Mouse (Mus musculus): ENCODE results near the gene Nt5e. TPM values are rescaled to one million over a fixed set of nuclear protein-coding genes. Genes with fewer than 3 reads are reported as not detected.
A peak's percentile ranks its signal among the peaks of the same experiment; 100 is the strongest.

The Nt5e gene
- polyA plus RNA-seq, 1 experiment from 2014 or later, result 1.5 TPM

DNA sequence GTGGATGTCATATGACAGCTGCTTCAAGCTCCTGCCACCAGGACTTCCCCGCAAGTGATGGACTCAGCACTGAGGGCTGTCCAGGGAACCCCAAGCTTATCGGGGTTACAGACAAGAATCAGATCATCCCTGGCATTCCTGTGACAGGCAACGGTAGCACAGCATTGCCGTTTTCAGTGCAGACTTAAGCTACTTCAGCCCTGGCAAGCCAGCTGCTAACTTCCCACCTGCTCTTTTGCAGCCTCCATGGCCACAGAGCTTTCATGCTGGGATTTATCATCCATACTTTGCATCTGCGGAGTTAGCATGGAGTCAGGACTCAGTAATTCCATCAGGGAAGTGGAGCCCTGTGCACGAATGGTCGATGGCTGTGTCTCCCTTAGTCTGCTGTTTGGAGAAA is 26.5 kb downstream of the Nt5e start:
- Histone ChIP-seq H3K9me3 (replicated peaks; ENCODE audit: control insufficient read depth, low read length, poor library complexity, severe bottlenecking) (no peaks in the 10 kb centered on the region), H3K4me1 (ENCODE audit: control insufficient read depth, insufficient read depth, low read length) (peaks cover 5% of the 10 kb centered on the region; the same call in 1 of the 2 replicates), H3K27me3 (ENCODE audit: control insufficient read depth, insufficient read depth, low read depth, low read length) (no peaks in the 10 kb centered on the region), H3K27ac (ENCODE audit: low read length) (no peak overlapping the region), H3K4me2 (ENCODE audit: low read length) (no peak overlapping the region), H3K9ac (ENCODE audit: low read depth, low read length) (no peak overlapping the region), H3K4me3 (ENCODE audit: low read depth, low read length) (no peak overlapping the region), H3K36me3 (ENCODE audit: control insufficient read depth, insufficient read depth, low read length) (no peaks in the 10 kb centered on the region)
- no peak for ATAC-seq
- 87% methylated on average over 7 of the region's 7 CpGs for whole genome bisulfite sequencing

DNA sequence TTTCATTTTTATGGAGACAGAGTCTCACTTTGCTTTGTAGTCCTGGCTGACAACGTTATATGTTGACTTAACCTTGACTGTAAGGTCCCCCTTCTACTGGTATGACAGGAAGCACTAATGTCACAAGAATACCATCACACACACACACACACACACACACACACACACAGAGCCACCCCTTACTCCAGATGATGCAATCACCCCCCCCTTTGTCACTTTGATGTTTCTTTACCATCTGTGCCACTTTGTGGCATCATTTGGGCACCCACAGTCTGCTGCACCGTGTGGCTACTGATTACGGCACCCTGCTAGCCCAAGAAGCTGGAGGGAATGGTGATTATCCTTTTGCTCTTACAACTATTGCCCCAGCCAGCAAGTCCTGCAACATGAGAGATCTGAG is 30.2 kb downstream of the Nt5e start:
- H3K36me3 ChIP-seq (ENCODE audit: control insufficient read depth, insufficient read depth, low read length), result no peaks in the 10 kb centered on the region
- WGBS, result 73% methylated on average over 3 of the region's 3 CpGs
- H3K27ac ChIP-seq (ENCODE audit: low read length), result no peak overlapping the region
- no peaks in the 10 kb centered on the region for H3K27me3 ChIP-seq (ENCODE audit: control insufficient read depth, insufficient read depth, low read depth, low read length)
- ATAC-seq, result no peak
- H3K4me1 ChIP-seq (ENCODE audit: control insufficient read depth, insufficient read depth, low read length), result peaks cover 8% of the 10 kb centered on the region
- H3K4me2 ChIP-seq (ENCODE audit: low read length), result no peak overlapping the region
- no peaks in the 10 kb centered on the region for H3K9me3 ChIP-seq (replicated peaks; ENCODE audit: control insufficient read depth, low read length, poor library complexity, severe bottlenecking)
- no peak overlapping the region for H3K9ac ChIP-seq (ENCODE audit: low read depth, low read length)
- no peak overlapping the region for H3K4me3 ChIP-seq (ENCODE audit: low read depth, low read length)

GRCm38 (mm10) chr9:88359140-88359539 is 32.1 kb downstream of the Nt5e start:
- Histone ChIP-seq H3K27me3 (ENCODE audit: control insufficient read depth, insufficient read depth, low read depth, low read length) (no peaks in the 10 kb centered on the region), H3K4me2 (ENCODE audit: low read length) (no peak overlapping the region), H3K4me1 (ENCODE audit: control insufficient read depth, insufficient read depth, low read length) (peaks cover 8% of the 10 kb centered on the region), H3K27ac (ENCODE audit: low read length) (no peak overlapping the region), H3K4me3 (ENCODE audit: low read depth, low read length) (no peak overlapping the region), H3K36me3 (ENCODE audit: control insufficient read depth, insufficient read depth, low read length) (no peaks in the 10 kb centered on the region), H3K9me3 (replicated peaks; ENCODE audit: control insufficient read depth, low read length, poor library complexity, severe bottlenecking) (no peaks in the 10 kb centered on the region), H3K9ac (ENCODE audit: low read depth, low read length) (no peak overlapping the region)
- no peak for ATAC-seq
- 95% methylated on average over 2 of the region's 2 CpGs for WGBS

DNA sequence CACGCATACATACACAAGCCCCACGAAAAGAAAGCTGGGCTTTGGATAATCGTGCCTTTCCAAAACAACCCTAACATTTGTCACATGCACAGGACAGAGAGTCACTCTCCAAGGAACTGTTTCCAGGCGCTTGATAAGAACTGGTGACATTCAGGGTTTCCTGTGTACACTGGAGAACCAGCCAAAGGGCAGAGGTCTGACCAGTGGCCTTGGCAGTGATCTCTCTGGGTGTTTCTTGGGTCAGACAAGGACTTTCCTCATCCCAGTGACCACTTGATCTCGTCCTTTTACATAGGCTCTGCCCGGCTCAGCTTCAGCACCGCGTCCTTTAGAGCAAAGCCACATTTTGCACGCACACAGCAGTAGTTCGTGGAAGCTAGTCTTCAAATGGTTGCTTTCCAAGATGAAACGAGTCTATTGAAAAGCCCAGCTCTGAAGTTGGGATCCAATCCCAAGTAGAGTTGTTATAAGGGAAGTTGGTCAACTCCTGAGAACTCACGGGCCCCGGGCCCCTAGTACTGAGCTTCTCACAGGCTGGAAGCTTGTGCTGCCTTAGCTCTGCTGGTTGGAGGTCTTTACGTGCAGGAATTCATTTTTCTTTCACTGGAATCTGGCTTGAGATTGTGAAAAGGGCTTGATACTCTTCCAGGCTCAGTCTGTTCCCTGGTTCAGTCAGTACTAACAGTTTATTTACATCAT is 34.4 kb downstream of the Nt5e start:
- ATAC-seq, result no peak
- 74% methylated on average over 14 of the region's 14 CpGs for WGBS
- H3K9ac ChIP-seq (ENCODE audit: low read depth, low read length), result no peak overlapping the region
- no peaks in the 10 kb centered on the region for H3K9me3 ChIP-seq (replicated peaks; ENCODE audit: control insufficient read depth, low read length, poor library complexity, severe bottlenecking)
- no peak overlapping the region for H3K4me2 ChIP-seq (ENCODE audit: low read length)
- no peak overlapping the region for H3K27ac ChIP-seq (ENCODE audit: low read length)
- H3K36me3 ChIP-seq (ENCODE audit: control insufficient read depth, insufficient read depth, low read length), result no peaks in the 10 kb centered on the region
- no peaks in the 10 kb centered on the region for H3K27me3 ChIP-seq (ENCODE audit: control insufficient read depth, insufficient read depth, low read depth, low read length)
- H3K4me3 ChIP-seq (ENCODE audit: low read depth, low read length), result no peak overlapping the region
- peaks cover 8% of the 10 kb centered on the region for H3K4me1 ChIP-seq (ENCODE audit: control insufficient read depth, insufficient read depth, low read length)

- H3K36me3 ChIP-seq (ENCODE audit: control insufficient read depth, insufficient read depth, low read length), result no peaks in the 10 kb centered on the region
- no peak overlapping the region for H3K4me2 ChIP-seq (ENCODE audit: low read length)
- 17% methylated on average over 4 of the region's 5 CpGs for WGBS
- peaks cover 8% of the 10 kb centered on the region for H3K4me1 ChIP-seq (ENCODE audit: control insufficient read depth, insufficient read depth, low read length)
- H3K9me3 ChIP-seq (replicated peaks; ENCODE audit: control insufficient read depth, low read length, poor library complexity, severe bottlenecking), result no peaks in the 10 kb centered on the region
- H3K27ac ChIP-seq (ENCODE audit: low read length), result peak overlapping the region; percentile 22; the same call in 1 of the 2 replicates
- ATAC-seq, result peak; percentile 74
- no peaks in the 10 kb centered on the region for H3K27me3 ChIP-seq (ENCODE audit: control insufficient read depth, insufficient read depth, low read depth, low read length)
- no peak overlapping the region for H3K9ac ChIP-seq (ENCODE audit: low read depth, low read length)
- no peak overlapping the region for H3K4me3 ChIP-seq (ENCODE audit: low read depth, low read length)
Observed at GRCm38 (mm10) chr9:88362055-88362850, 35.3 kb downstream of the Nt5e start.

- H3K4me1 ChIP-seq (ENCODE audit: control insufficient read depth, insufficient read depth, low read length), result peaks cover 8% of the 10 kb centered on the region
- H3K36me3 ChIP-seq (ENCODE audit: control insufficient read depth, insufficient read depth, low read length), result no peaks in the 10 kb centered on the region
- no peak overlapping the region for H3K4me3 ChIP-seq (ENCODE audit: low read depth, low read length)
- H3K9me3 ChIP-seq (replicated peaks; ENCODE audit: control insufficient read depth, low read length, poor library complexity, severe bottlenecking), result no peaks in the 10 kb centered on the region
- 92% methylated on average over 3 of the region's 3 CpGs for WGBS
- peak; percentile 15; the same call in 1 of the 2 replicates for ATAC-seq
- H3K9ac ChIP-seq (ENCODE audit: low read depth, low read length), result no peak overlapping the region
- H3K27ac ChIP-seq (ENCODE audit: low read length), result no peak overlapping the region
- no peak overlapping the region for H3K4me2 ChIP-seq (ENCODE audit: low read length)
- H3K27me3 ChIP-seq (ENCODE audit: control insufficient read depth, insufficient read depth, low read depth, low read length), result no peaks in the 10 kb centered on the region
Observed at GRCm38 (mm10) chr9:88363102-88363501, 36.1 kb downstream of the Nt5e start.

- Histone ChIP-seq H3K4me1 (ENCODE audit: control insufficient read depth, insufficient read depth, low read length) (peaks cover 8% of the 10 kb centered on the region), H3K4me3 (ENCODE audit: low read depth, low read length) (no peak overlapping the region), H3K9me3 (replicated peaks; ENCODE audit: control insufficient read depth, low read length, poor library complexity, severe bottlenecking) (no peaks in the 10 kb centered on the region), H3K36me3 (ENCODE audit: control insufficient read depth, insufficient read depth, low read length) (no peaks in the 10 kb centered on the region), H3K9ac (ENCODE audit: low read depth, low read length) (no peak overlapping the region), H3K4me2 (ENCODE audit: low read length) (no peak overlapping the region), H3K27ac (ENCODE audit: low read length) (no peak overlapping the region), H3K27me3 (ENCODE audit: control insufficient read depth, insufficient read depth, low read depth, low read length) (no peaks in the 10 kb centered on the region)
- ATAC-seq, result no peak
- WGBS, result 83% methylated on average over 4 of the region's 4 CpGs
Observed at GRCm38 (mm10) chr9:88366308-88366707, 39.3 kb downstream of the Nt5e start.

GRCm38 (mm10) chr9:88366819-88367218 is 39.8 kb downstream of the Nt5e start:
- Histone ChIP-seq H3K27ac (ENCODE audit: low read length) (no peak overlapping the region), H3K4me1 (ENCODE audit: control insufficient read depth, insufficient read depth, low read length) (peaks cover 8% of the 10 kb centered on the region), H3K9ac (ENCODE audit: low read depth, low read length) (no peak overlapping the region), H3K36me3 (ENCODE audit: control insufficient read depth, insufficient read depth, low read length) (no peaks in the 10 kb centered on the region), H3K4me2 (ENCODE audit: low read length) (no peak overlapping the region), H3K27me3 (ENCODE audit: control insufficient read depth, insufficient read depth, low read depth, low read length) (no peaks in the 10 kb centered on the region), H3K9me3 (replicated peaks; ENCODE audit: control insufficient read depth, low read length, poor library complexity, severe bottlenecking) (no peaks in the 10 kb centered on the region), H3K4me3 (ENCODE audit: low read depth, low read length) (no peak overlapping the region)
- no peak for ATAC-seq
- WGBS, result 89% methylated on average over 4 of the region's 4 CpGs

GRCm38 (mm10) chr9:88367322-88367721 is 40.3 kb downstream of the Nt5e start:
- Histone ChIP-seq H3K4me2 (ENCODE audit: low read length) (no peak overlapping the region), H3K4me1 (ENCODE audit: control insufficient read depth, insufficient read depth, low read length) (peaks cover 3% of the 10 kb centered on the region), H3K36me3 (ENCODE audit: control insufficient read depth, insufficient read depth, low read length) (no peaks in the 10 kb centered on the region), H3K4me3 (ENCODE audit: low read depth, low read length) (no peak overlapping the region), H3K27me3 (ENCODE audit: control insufficient read depth, insufficient read depth, low read depth, low read length) (no peaks in the 10 kb centered on the region), H3K9me3 (replicated peaks; ENCODE audit: control insufficient read depth, low read length, poor library complexity, severe bottlenecking) (no peaks in the 10 kb centered on the region), H3K27ac (ENCODE audit: low read length) (no peak overlapping the region), H3K9ac (ENCODE audit: low read depth, low read length) (no peak overlapping the region)
- no peak for ATAC-seq
- WGBS, result 82% methylated on average over 5 of the region's 5 CpGs
